Mouse (Mus musculus) spleen, adult 10 weeks (tissue): ENCODE data around the gene Vmn2r53. TPM values are rescaled to one million over a fixed set of nuclear protein-coding genes. Genes with fewer than 3 reads are reported as not detected.

Experiments used
- polyA plus RNA-seq: library from polyadenylated mRNA; stranded (reverse); fragments of 350-450 nt; fragmentation: Illumina TruSeq; extraction: RNeasy Lipid Tissue Mini Kit (QIAGEN cat#74804); gene quantifications from one replicate; pipeline ENCODE4 v1.2.3, GENCODE M21; 2015; ENCODE audit warnings: low replicate concordance; ENCODE audit not compliant: insufficient read depth

Gene Vmn2r53
- not detected for polyA plus RNA-seq

GRCm38 (mm10) chr7:12608688-12609087, at the start of gene Vmn2r53:
Gene Vmn2r53, minus strand, starts transcription at chr7:12608788.

GRCm38 (mm10) chr7:12640219-12640618, 31.6 kb upstream of the Vmn2r53 start, which contains the start of gene Vmn2r54:
Gene Vmn2r54, minus strand, starts transcription at chr7:12640319.

Other genes starting within 250 kb of the Vmn2r53 start
- gene Vmn1r84, start 239.5 kb downstream of the Vmn2r53 start, polyA plus RNA-seq = not detected
- gene Zfp551, start 186.0 kb downstream of the Vmn2r53 start, polyA plus RNA-seq = 3.5 TPM
- gene Zfp606, start 130.5 kb downstream of the Vmn2r53 start, polyA plus RNA-seq = 18.8 TPM
- gene 2900092C05Rik, start 96.3 kb downstream of the Vmn2r53 start, polyA plus RNA-seq = not detected
- not detected for gene Vmn2r54, start 31.5 kb upstream of the Vmn2r53 start, polyA plus RNA-seq
- gene Vmn2r55, start 76.2 kb upstream of the Vmn2r53 start, polyA plus RNA-seq = not detected
- not detected for gene Vmn2r56, start 126.2 kb upstream of the Vmn2r53 start, polyA plus RNA-seq
- gene Zscan18, start 194.8 kb upstream of the Vmn2r53 start, polyA plus RNA-seq = 3.6 TPM
- 27.5 TPM for gene Zfp329, start 210.1 kb upstream of the Vmn2r53 start, polyA plus RNA-seq
- gene Zfp110, start 226.0 kb upstream of the Vmn2r53 start, polyA plus RNA-seq = 50.1 TPM